Mouse (Mus musculus) myocyte (in vitro differentiated cells): ENCODE data around the gene Mfsd13b.

Experiments used
- CEBPB ChIP-seq: IDR thresholded peaks from 2 replicates; pipeline ENCODE4 v1.6.1; 2011; ENCODE audit warnings: mild to moderate bottlenecking, moderate library complexity; ENCODE audit not compliant: poor library complexity, insufficient read depth, severe bottlenecking
- MAX ChIP-seq: IDR thresholded peaks from one replicate; pipeline ENCODE4 v1.6.1; 2011; ENCODE audit warnings: low read depth, mild to moderate bottlenecking, control low read depth
- POLR2A ChIP-seq: IDR thresholded peaks from one replicate; pipeline ENCODE4 v1.6.1; 2011; ENCODE audit warnings: low read depth, mild to moderate bottlenecking, control low read depth, moderate library complexity; ENCODE audit not compliant: insufficient read length
- REST ChIP-seq: IDR thresholded peaks from one replicate; pipeline ENCODE4 v1.6.1; 2011; ENCODE audit warnings: mild to moderate bottlenecking, control low read depth, moderate library complexity; ENCODE audit not compliant: insufficient read depth, insufficient read length
- TCF3 ChIP-seq: IDR thresholded peaks from one replicate; pipeline ENCODE4 v1.6.1; 2011; ENCODE audit warnings: low read depth, control low read depth; ENCODE audit not compliant: insufficient read length
- USF1 ChIP-seq: IDR thresholded peaks from one replicate; pipeline ENCODE4 v1.6.1; 2011; ENCODE audit warnings: low read depth, mild to moderate bottlenecking, control low read depth, moderate library complexity

- TF ChIP-seq CEBPB (no peak), USF1 (no peak), REST (no peak), POLR2A (no peak), MAX (no peak), TCF3 (no peak)
Observed at GRCm38 (mm10) chr7:121011794-121012689, 29.7 kb downstream of the Mfsd13b start.
